Mouse (Mus musculus) kidney, adult 2 months (tissue): Measurements from ENCODE around the gene Rilp.

Source experiments
- CTCF ChIP-seq: fragments of 200-500 bp; conservative IDR thresholded peaks from 2 replicates; pipeline ENCODE4 v1.5.1; 2011; ENCODE audit warnings: low read depth, mild to moderate bottlenecking, control low read depth, low read length, moderate library complexity, mixed read lengths; ENCODE audit not compliant: insufficient read depth, insufficient read length
- POLR2A ChIP-seq: fragments of 200-500 bp; IDR thresholded peaks from one replicate; pipeline ENCODE4 v1.6.1; 2011; ENCODE audit warnings: low read depth, low read length, control low read depth

DNA sequence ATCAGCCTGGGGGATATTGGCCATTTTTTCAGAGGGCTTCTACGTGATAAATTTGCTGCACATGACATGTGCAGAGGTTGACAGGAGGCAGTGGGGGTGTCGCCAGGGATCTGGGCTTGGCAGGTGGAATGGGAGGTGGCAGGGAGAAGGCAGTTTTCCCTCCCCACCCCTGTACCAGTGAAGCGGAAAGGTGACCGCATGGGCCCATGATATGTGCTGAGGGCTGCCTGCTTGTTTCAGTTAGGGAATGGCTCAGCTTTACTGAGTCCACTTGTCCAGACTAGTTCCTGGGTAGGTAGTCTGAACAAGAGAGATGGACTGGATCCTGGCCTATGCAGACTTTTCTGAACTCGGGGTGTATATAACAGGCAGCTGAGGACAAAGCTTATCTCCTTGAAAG is 41.4 kb downstream of the Rilp start:
- TF ChIP-seq POLR2A: no peak
- TF ChIP-seq CTCF: no peak
